Mouse (Mus musculus) spleen, adult 18-20 months (tissue): ENCODE measurements around the gene Peli3.
"Not testable (repeated sequence)": the region's sequence is repeated elsewhere in the genome, so short reads cannot be mapped to it uniquely, and the experiment has no call there.

Source experiments
- DNase-seq, 2 experiments: peaks; one replicate each; pipeline ENCODE4 v3.0.0; 2022; ENCODE audit warnings: mixed read lengths in 2 of 2

Gene Peli3

GRCm38 (mm10) chr19:4942551-4943252 lies at the start of gene Peli3:
Gene Peli3, minus strand, starts transcription at chr19:4943127.
- peak; percentile 70 to 77 for DNase-seq

- no peak for DNase-seq
Measured at GRCm38 (mm10) chr19:4992371-4992770, 49.4 kb upstream of the Peli3 start.

DNA sequence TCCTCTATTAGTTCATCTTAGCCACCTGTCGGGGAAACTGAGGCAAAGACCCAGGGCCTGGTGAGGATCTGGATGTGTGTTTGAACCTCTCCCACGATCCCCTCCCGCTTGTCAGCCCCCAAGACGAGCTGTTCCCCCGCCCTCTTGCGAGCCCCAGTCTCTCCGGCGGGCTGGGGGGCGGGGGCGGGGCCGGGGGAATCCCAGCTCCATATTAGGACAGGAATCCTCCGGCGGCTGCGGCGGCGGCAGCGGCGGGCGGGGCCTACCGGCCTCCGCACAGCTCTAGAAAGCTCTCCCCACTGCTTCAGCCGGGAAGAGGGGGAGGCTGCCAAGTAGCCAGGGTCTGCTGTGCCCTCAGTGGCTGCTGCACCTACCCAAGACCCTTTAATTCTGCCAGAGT lies 47.8 kb upstream of the Peli3 start:
- DNase-seq, result no peak

DNA sequence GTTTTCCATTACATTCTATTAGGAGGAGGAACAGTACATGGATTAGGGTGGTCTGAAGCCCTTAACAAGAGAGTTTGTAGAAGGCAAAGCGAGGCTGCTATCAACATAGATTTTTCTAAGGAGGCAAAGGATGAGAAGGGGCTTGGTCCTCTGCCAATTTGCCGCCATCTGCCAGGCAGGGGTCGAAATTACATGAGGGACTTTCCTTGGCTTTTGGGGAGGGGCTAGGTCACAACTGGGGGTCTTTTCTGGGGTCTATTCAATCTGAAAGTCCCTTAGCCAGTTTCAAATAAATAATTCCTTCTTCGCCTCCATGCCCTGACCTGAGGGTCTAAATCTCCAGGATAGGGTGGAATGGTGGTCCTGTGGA lies 47.3 kb upstream of the Peli3 start, which contains the start of gene Npas4:
Npas4 (minus strand) TSS at position 61 of the 370 bp plus-strand sequence.
- DNase-seq, result no peak

DNA sequence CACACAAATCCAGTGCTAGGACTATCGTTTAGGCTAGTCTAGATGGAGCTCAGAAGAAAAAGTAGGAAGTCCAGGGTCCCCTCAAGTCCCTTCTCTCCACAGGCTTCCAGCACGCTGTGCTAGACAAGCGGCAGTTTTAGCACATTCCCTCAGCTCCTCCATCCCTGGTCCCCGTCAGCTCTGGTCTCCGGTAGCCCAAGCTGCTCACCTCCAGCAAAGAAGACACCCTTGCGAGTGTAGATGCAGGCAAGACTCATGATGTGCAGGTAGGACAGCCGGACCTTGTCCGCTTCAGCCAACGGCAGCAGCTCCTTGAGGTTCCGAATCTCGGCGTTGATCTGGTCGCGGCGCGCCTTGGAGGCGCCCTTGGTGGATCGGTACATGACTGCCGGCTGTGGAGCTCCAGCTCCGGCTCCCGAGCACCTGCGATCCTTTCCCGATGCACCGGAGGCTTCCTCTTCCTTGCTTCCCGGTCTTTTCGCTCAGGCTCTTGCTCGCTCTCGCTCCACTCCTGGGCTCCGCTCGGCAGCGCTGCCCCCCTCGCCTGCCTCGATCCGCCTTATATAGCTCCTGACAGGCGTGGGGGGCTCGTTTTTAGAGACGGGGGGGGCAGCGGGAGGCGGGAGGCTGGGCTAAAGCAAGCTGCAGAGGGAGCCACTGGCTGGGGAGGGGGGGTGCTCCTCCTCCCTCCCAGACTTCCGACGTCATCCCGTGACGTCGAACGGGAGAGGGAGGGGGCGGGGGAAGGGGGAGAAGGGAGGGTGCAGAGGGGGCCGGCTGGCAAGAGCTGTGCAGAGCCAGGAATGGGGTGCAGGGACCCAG lies 46.7 kb upstream of the Peli3 start:
- no peak for DNase-seq

GRCm38 (mm10) chr19:4989013-4989412 lies 46.1 kb upstream of the Peli3 start:
- peak; percentile 39 to 71 for DNase-seq

DNA sequence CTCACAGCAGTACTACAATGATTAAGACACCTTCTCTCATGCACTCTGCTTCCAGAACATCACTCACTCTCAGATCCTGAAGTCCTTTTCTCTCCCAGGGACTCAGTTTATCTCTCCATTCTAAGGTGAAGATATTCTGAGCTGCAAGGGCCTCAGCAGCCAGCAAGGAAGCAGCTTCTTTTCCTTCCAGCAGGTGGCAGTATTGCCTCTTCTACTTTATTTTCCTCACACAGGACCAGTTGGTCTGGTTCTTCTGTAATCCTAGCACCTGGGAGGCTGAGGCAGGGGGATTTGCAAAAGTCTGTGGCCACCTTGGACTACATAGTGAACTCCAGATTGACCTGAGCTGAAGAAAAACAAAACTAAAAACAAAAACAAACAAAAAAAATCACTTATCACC lies 38.8 kb upstream of the Peli3 start:
- DNase-seq, result peak in 1 of 2 experiments; percentile 26

GRCm38 (mm10) chr19:4968236-4968635 lies 25.3 kb upstream of the Peli3 start:
- DNase-seq, result no peak

- peak; percentile 69 to 85 for DNase-seq
Measured at GRCm38 (mm10) chr19:4961928-4962601, 19.1 kb upstream of the Peli3 start, which contains the start of gene Mrpl11. Gene Mrpl11, plus strand, starts transcription at chr19:4962147.

DNA sequence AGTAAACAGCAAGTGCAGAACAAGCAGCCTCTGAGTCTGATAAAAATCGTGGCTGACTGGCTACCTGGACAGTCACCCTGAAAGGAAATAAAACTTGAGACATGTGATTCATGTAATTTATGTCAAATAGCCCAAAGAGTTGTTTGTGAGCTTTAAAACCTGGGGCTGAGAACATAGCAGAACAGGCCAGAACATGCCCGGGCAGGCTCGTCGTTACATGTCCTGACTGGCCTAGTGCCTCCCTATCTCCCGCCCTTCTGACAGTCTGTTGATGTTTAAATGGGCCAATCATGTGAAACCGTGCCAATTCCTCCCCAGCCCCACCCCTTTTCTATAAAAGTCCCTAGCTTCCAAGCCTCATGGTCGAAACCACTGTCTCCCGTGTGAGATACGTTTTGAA lies 5.7 kb upstream of the Peli3 start:
- not testable (repeated sequence) for DNase-seq

DNA sequence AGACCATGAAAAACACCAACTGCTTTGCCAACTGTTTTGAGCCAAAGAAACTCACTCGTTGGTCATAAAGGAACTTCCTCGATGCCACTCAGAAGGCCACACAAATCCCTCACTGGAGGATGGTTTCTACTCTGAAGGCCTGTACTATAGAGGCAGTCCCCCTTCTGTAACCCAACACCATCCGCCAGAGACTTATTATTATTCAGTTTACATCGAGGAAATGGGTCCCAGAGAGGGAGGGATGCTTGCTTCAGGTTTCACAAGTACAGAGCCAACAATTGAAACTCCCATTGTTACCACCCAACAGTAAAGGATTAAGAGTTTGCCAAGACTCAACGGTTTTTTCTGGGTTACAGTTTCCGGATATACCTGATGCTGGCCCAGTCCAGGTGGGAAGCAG lies 2.6 kb upstream of the Peli3 start:
- DNase-seq, result no peak

DNA sequence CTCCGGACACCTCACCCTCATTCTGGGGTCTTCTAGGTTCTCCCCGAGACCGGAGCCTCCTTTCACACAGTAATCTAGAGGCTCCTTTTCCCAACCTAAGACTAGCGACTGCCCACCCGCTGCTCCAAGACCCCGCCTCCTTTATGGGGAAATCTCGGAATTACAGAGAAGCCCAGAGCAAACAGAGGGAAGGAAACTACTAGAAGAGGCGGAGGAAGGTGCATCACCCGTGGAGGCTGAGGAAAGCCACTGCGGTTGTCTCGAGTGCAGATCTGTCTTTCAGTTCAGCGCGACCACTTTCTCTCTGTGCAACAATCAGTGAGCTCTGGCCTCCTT lies 294 bp upstream of the Peli3 start:
- no peak for DNase-seq

DNA sequence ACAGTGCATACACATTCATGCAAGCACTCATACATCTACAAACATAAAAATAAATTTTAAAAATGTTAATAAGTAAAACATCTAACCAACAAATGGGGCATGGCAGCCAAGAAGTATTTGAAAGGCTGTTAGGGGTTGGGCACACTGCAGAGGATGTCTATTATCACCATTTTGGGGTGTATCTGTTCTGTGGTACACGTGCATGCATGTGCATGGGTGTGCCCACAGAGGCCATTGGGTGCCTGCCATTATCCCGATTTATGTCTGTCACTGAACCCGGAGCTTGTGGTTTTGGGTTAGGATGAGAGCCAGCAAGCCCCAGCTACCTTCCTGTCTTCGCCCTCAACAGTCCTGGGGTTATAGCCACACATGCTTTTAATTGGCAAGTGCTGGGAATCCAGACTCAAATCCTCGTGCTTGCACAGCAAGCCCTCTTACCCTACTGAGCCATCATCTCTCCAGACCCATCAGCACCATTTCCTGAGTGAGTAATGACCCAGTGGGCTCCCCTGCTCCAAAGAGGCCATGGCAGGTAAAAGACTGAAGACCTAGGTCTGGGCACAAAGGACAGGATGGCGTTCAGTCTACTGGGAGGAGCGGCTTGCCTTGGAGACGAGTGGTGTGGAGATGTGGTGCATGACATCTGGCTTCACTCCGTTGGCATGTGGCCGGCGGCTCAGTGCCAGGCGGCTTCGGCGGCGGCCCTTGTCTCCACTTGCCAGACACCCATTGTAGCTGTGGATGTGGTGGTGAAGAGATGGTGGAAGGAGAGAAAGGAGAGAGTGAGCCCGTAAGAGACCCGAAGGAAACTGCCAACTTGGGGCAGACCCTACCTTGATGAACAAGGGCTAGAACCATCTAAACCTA lies 5.2 kb downstream of the Peli3 start:
- no peak for DNase-seq

DNA sequence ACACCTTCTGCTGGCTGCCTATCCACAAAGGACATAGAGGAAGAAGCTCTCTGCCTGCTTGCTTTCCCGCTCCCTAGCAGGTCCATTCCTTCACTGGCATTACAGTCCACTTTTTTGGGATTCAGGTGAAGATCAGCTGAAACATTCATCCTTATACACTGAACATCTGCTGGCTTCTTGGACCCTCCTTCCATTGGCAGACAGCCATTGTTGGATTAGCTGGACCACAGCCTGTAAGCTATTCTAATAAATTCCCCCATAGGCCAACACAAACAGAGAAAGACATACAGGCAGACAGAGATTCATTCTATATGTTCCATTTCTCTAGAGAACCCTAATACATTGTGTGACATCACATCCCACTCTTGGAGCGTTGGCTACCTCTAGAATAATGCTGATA lies 6.0 kb downstream of the Peli3 start:
- DNase-seq, result no peak

GRCm38 (mm10) chr19:4928781-4929180 lies 14.1 kb downstream of the Peli3 start:
- DNase-seq, result no peak

DNA sequence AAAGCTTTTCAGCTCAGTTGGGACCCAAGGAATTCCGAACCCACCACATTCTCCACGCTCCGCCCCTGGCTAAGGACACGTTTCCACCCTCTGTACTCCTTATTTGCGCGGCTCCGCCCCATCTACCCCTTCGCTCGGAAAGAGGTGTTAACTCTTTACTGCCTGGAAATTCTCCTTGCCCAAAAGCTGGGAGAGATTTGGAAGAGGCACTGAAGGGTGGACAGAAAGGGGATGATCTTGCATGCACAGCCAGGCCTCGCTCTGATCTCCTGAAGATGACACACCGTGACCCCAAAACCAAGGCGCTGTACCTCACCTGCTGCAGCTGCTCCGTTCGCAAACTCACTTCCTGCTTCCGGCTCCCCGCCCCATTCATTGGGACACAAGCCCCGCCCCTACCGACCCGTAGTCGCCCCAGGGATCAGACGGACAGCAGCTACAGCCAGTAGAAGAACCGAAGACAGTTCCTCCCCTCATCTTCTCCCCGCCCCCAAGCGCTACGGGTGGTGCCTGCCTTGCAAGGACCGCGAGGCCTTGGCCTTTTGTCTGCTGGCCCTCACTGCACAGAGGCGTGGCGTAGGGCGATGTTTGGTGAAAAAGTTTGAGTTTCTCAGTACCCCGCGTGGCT lies 14.9 kb downstream of the Peli3 start, which contains the start of gene Dpp3:
Dpp3 (minus strand) TSS at position 384 of the 628 bp plus-strand sequence.
- DNase-seq, result peak; percentile 97 to 98

- no peak for DNase-seq
Measured at GRCm38 (mm10) chr19:4925121-4925860, 17.6 kb downstream of the Peli3 start.

DNA sequence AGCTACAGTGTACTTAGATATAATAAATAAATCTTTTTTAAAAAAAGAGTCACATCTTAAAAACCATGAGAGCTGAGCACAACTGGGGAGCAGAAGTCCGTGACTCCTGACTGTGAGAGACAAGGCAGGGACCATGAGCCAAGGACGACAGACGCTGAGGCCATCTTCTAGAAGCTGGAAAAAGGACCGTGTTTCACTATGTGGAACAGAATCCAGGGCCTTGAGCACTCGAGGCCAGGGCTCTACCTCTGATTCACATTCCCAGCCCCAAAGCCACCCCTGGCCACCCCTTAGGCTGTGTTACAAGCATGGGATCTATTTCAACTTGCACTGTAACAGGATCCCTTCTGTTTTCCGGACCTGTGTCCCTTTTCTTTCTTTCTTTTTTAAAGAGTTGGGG lies 23.3 kb downstream of the Peli3 start:
- no peak for DNase-seq

- no peak for DNase-seq
Measured at GRCm38 (mm10) chr19:4916827-4917226, 26.1 kb downstream of the Peli3 start.

- no peak for DNase-seq
Measured at GRCm38 (mm10) chr19:4915924-4916603, 26.9 kb downstream of the Peli3 start.

DNA sequence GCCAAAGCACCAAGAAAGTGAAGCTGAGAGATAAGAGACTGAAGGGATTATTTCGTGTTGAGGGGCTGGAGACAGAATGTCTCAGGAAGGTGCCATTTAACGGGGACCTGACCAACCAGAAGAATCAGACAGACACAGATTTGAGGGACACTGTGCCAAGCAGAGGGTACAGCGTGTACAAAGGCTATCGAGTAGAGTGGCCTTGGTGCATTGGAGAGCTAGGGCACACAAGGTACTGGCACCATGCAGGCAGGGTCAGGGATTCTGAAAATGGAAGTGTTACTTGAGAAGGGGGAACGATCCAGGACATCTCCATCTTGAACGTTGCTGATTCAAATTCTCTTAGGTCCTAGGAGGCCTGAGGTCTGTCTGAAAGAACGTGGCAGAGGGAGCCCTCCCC lies 33.6 kb downstream of the Peli3 start:
- DNase-seq, result no peak
